In genomic region chr8:11088946-11089665, GRCm38 (mm10) we compare ENCODE assay signal across 10 mouse cellular contexts.
A peak's percentile ranks its signal among the peaks of the same experiment; 100 is the strongest.
DNase-seq lines count a peak whose midpoint lies in the region; ATAC-seq and TF ChIP-seq lines count a peak whose summit lies in the region.
"Had no signal": no experiment of that assay in that cellular context is flagged by ENCODE, and none has a peak within 500 bp of the region (broad histone marks: within the 10 kb centered on the region; RNA-seq: fewer than 3 reads in every experiment).

No protein-coding gene starts in this region.

- WGBS in kidney, adult 2 months, result 57% methylated on average over 12 of the region's 12 CpGs
- WGBS in kidney, embryonic 15.5 days, result 51% methylated on average over 12 of the region's 12 CpGs
- 55% methylated on average over 12 of the region's 12 CpGs for WGBS in hindbrain, embryonic 10.5 days

- H3K27me3 ChIP-seq in kidney, adult 2 months (replicated peaks; ENCODE audit: control insufficient read depth, insufficient read depth, low read length), result no peaks in the 10 kb centered on the region
- peaks cover 7% of the 10 kb centered on the region; the same call in 1 of the 2 replicates for H3K27me3 ChIP-seq in kidney, embryonic 15.5 days
- H3K27me3 ChIP-seq in hindbrain, embryonic 10.5 days (ENCODE audit: insufficient read depth, poor library complexity, severe bottlenecking), result no peaks in the 10 kb centered on the region
- H3K27me3 ChIP-seq: forebrain, embryonic 13.5 days had no signal

- TF ChIP-seq CTCF in kidney, adult 2 months (conservative IDR thresholded peaks at IDR 0.05; ENCODE audit: insufficient read depth, insufficient read length, low read depth, low read length), result no peak

- no peak overlapping the region for H3K4me2 ChIP-seq in kidney, embryonic 15.5 days
- H3K4me2 ChIP-seq: forebrain, embryonic 13.5 days had no signal

- H3K36me3 ChIP-seq in kidney, adult 2 months (ENCODE audit: control insufficient read depth, insufficient read depth, low read length), result no peaks in the 10 kb centered on the region
- H3K36me3 ChIP-seq in kidney, embryonic 15.5 days, result no peaks in the 10 kb centered on the region
- no peaks in the 10 kb centered on the region for H3K36me3 ChIP-seq in hindbrain, embryonic 10.5 days
- H3K36me3 ChIP-seq: midbrain, embryonic 10.5 days had no signal

- H3K4me3 ChIP-seq in kidney, adult 2 months (ENCODE audit: insufficient read depth, low read depth, low read length), result no peak overlapping the region
- H3K4me3 ChIP-seq in kidney, embryonic 15.5 days (replicated peaks), result no peak overlapping the region
- no peak overlapping the region for H3K4me3 ChIP-seq in hindbrain, embryonic 10.5 days
- H3K4me3 ChIP-seq: forebrain, embryonic 13.5 days; midbrain, embryonic 10.5 days had no signal

- no peaks in the 10 kb centered on the region for H3K4me1 ChIP-seq in kidney, adult 2 months (ENCODE audit: control insufficient read depth, insufficient read depth, low read length)
- no peaks in the 10 kb centered on the region for H3K4me1 ChIP-seq in kidney, embryonic 15.5 days
- H3K4me1 ChIP-seq in hindbrain, embryonic 10.5 days (replicated peaks), result no peaks in the 10 kb centered on the region; the same call in 1 of the 2 replicates

- no peak overlapping the region for H3K9ac ChIP-seq in kidney, embryonic 15.5 days
- H3K9ac ChIP-seq: forebrain, embryonic 13.5 days had no signal

- no peaks in the 10 kb centered on the region for H3K9me3 ChIP-seq in kidney, embryonic 15.5 days (replicated peaks)
- H3K9me3 ChIP-seq in hindbrain, embryonic 10.5 days, result no peaks in the 10 kb centered on the region
- H3K9me3 ChIP-seq: forebrain, embryonic 13.5 days; midbrain, embryonic 10.5 days had no signal

- TF ChIP-seq POLR2A in kidney, adult 2 months (IDR thresholded peaks at IDR 0.05; ENCODE audit: low read depth, low read length), result no peak

- peak; percentile 8 for DNase-seq in kidney, adult 2 months
- DNase-seq in adrenal gland, postnatal 36 days, result peak; percentile 53 to 60
- DNase-seq in gastrocnemius, postnatal 25 days, result peak; percentile 88
- peak; percentile 69 for DNase-seq in lung, postnatal 25 days (ENCODE audit: low spot score)
- DNase-seq in kidney, adult 11 months, result no peak
- DNase-seq in Muller cell, postnatal 12 days (ENCODE audit: inconsistent ontology term), result no peak
- no peak for DNase-seq in hindbrain, embryonic 10.5 days (ENCODE audit: low spot score)

- no peak for ATAC-seq in kidney, embryonic 15.5 days (replicated peaks; ENCODE audit: low FRiP score)
- ATAC-seq: forebrain, embryonic 13.5 days had no signal

- H3K27ac ChIP-seq in kidney, adult 2 months (ENCODE audit: insufficient read depth, low read depth, low read length), result no peak overlapping the region
- no peak overlapping the region for H3K27ac ChIP-seq in kidney, embryonic 15.5 days
- H3K27ac ChIP-seq in hindbrain, embryonic 10.5 days, result no peak overlapping the region
- H3K27ac ChIP-seq: forebrain, embryonic 13.5 days; midbrain, embryonic 10.5 days had no signal

Comparison
In these comparisons a context has a peak if more than half of its experiments do, and no peak if none do; other contexts are left out.
1. DNase-seq: peak in kidney, adult 2 months (single experiment), adrenal gland, postnatal 36 days (2 of 2), gastrocnemius, postnatal 25 days (single experiment) and lung, postnatal 25 days (single experiment); none in kidney, adult 11 months (single experiment), Muller cell, postnatal 12 days (single experiment) and hindbrain, embryonic 10.5 days (single experiment).